Mouse (Mus musculus) lung, postnatal 0 days (tissue): ENCODE results near the gene Ugt1a8.
"Not testable (repeated sequence)": the region's sequence is repeated elsewhere in the genome, so short reads cannot be mapped to it uniquely, and the experiment has no call there.

Experiments used
- CTCF ChIP-seq: IDR thresholded peaks from 2 replicates; pipeline ENCODE4 v1.5.1; 2016; ENCODE audit warnings: antibody characterized with exemption, mild to moderate bottlenecking
- EP300 ChIP-seq: IDR thresholded peaks from 2 replicates; pipeline ENCODE4 v1.6.1; 2016; ENCODE audit warnings: antibody characterized with exemption, mild to moderate bottlenecking, control low read depth

DNA sequence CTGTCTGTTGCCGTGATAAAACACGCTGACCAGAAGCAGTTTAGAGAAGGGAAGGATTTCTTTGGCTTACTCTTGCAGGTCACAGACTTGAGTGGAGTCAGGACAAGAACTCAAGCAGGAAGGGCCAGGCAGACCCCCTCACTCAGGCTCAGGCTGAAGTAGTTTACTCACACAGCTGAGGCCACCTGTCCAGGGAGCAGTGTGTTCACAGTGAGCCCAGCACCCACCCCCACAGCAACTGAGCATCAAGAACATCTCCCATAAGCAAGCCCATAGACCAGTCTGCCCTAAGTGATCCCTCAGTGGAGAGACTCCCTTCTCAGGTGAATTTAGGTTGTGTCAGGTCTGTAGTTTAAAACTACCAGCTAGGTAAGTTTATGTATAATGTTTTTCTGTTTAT, 22.0 kb downstream of the Ugt1a8 start:
- not testable (repeated sequence) for TF ChIP-seq CTCF, EP300
